Mouse (Mus musculus): Measurements from ENCODE around the gene Rab22a. TPM values are rescaled to one million over a fixed set of nuclear protein-coding genes. Genes with fewer than 3 reads are reported as not detected.

Gene Rab22a
- polyA plus RNA-seq, 1 experiment from 2014 or later: 39.3 TPM

DNA sequence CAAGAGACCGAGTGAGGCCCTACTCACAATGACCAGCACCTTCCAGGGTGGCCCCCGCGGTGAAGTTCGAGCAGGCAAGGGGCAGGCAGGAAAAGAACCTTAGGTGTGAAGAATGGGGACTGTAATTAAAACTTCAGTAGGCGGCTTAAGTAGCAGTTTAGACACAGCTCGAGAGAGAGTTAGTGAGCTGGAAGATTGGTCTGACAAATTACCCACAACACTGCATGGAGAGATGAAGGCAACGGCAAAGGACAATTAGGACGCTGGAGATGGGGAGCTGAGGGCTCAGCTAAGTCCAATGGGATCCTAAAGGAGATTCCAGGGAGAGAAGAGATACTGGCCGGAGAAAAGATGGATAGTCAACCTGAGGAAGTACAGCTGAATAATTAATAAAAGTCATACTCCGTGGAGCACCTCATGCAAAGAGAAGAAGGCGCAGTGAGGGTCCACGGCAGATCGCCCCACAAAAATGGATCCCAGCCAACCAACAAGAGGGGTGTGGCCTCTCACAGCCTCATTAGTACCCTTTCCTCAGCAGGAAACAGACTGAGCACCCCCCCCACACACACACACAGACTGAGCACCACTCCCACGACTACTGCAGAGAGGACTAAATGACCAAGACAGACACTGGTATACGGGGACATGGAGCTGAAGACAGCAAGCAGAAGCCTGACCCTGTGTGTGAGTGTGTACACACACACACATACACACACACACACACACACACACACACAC, 17.1 kb upstream of the Rab22a start:
- ATAC-seq (ENCODE audit: insufficient number of reproducible peaks, low FRiP score): no peak
- Histone ChIP-seq H3K4me1 (replicated peaks) (peaks cover 9% of the 10 kb centered on the region), H3K4me3 (no peak overlapping the region), H3K9me3 (replicated peaks) (peaks cover under 1% of the 10 kb centered on the region; the same call in 1 of the 2 replicates), H3K27me3 (replicated peaks) (no peaks in the 10 kb centered on the region), H3K27ac (ENCODE audit: poor library complexity, severe bottlenecking) (no peak overlapping the region), H3K9ac (no peak overlapping the region), H3K4me2 (no peak overlapping the region), H3K36me3 (peaks cover 14% of the 10 kb centered on the region)
- 76% methylated on average over 15 of the region's 15 CpGs for WGBS

DNA sequence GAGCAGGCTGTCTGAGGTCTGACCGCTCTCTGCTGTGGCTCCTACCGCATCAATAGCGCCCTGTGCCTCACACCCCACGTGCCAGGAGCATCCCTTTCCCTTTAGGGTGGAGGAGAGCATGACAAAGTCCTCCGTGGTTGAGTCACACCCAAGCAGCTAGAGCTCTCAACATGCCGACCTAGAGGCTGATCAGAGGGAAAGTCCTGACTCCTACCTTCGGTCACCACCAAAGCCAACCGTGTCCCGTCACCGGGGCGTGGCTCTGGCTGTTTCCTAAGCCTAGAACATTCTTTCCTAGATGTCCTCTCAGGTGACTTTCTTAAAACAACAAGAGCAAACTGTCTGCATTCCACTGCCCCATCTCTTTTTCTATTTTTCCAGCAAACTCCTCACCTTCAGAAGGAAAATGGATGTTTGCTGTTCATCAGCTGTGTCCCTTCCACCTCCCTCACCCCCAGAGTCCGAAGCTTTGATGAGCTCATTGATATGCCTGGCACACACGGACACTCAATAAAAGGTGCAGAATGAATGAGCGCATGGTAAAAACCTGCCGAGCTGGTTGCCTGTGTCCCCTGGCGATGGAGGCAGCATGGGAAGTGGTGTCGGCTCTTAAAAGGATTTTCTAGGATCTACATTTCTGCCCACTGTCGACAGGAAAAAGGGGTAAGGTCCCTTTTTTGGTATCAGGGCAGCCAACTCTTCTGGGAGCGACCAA, 12.2 kb upstream of the Rab22a start:
- Histone ChIP-seq H3K4me2 (no peak overlapping the region), H3K4me3 (no peak overlapping the region), H3K27ac (ENCODE audit: poor library complexity, severe bottlenecking) (no peak overlapping the region), H3K36me3 (peaks cover 13% of the 10 kb centered on the region; the same call in 1 of the 2 replicates), H3K9ac (no peak overlapping the region), H3K27me3 (replicated peaks) (no peaks in the 10 kb centered on the region), H3K4me1 (replicated peaks) (peaks cover 2% of the 10 kb centered on the region; the same call in 1 of the 2 replicates), H3K9me3 (replicated peaks) (no peaks in the 10 kb centered on the region)
- 83% methylated on average over 19 of the region's 19 CpGs for WGBS
- ATAC-seq (ENCODE audit: insufficient number of reproducible peaks, low FRiP score): no peak

DNA sequence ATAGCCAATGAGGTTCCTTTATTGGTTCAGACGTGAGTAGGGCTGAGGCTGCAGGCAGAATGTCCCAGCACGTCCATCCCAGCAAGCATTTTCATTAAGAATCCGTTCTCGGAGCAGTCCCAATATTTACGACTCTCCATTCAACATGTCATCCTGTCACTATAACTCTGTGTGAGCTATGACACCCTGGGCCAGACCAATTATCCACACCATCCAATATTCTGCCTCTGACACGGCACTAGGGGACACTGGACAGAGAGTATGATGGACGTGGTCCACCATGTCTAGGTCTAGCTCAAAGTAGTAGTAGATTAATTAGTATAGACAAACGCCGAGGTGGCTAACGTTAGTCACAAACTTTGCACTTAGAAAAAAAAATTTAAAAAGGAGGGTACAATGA, 9.8 kb upstream of the Rab22a start:
- no peak overlapping the region for H3K9ac ChIP-seq
- no peak overlapping the region for H3K4me2 ChIP-seq
- peaks cover 11% of the 10 kb centered on the region; the same call in 1 of the 2 replicates for H3K36me3 ChIP-seq
- no peak for ATAC-seq (ENCODE audit: insufficient number of reproducible peaks, low FRiP score)
- no peaks in the 10 kb centered on the region for H3K9me3 ChIP-seq (replicated peaks)
- peaks cover 2% of the 10 kb centered on the region for H3K4me1 ChIP-seq (replicated peaks)
- H3K4me3 ChIP-seq: no peak overlapping the region
- no peaks in the 10 kb centered on the region for H3K27me3 ChIP-seq (replicated peaks)
- no peak overlapping the region for H3K27ac ChIP-seq (ENCODE audit: poor library complexity, severe bottlenecking)
- 78% methylated on average over 10 of the region's 10 CpGs for WGBS

DNA sequence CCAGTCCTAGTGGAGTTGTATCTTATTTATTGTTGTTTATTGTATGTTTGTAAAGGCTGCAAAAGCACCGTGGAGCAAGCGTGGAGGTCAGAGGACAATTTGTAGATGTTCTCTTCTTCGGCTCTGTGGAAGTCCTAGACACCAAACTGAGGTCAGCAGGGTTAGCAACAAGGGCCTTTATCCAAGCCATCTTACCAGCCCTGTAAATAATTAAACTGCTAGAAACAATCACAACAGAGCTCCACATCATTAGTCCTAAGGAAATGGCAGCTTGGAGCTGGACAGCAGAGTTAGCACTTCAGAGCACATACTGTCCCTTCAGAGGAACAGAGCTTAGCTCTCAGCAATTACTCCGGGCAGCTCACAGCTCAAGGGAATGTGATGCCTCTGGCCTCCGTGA, 6.0 kb upstream of the Rab22a start:
- H3K4me2 ChIP-seq: no peak overlapping the region
- peaks cover 17% of the 10 kb centered on the region for H3K4me1 ChIP-seq (replicated peaks)
- no peak overlapping the region for H3K27ac ChIP-seq (ENCODE audit: poor library complexity, severe bottlenecking)
- H3K36me3 ChIP-seq: peaks cover 6% of the 10 kb centered on the region; the same call in 1 of the 2 replicates
- no peak for ATAC-seq (ENCODE audit: insufficient number of reproducible peaks, low FRiP score)
- 85% methylated on average over 5 of the region's 5 CpGs for WGBS
- no peak overlapping the region for H3K4me3 ChIP-seq
- no peak overlapping the region for H3K9ac ChIP-seq
- no peaks in the 10 kb centered on the region for H3K27me3 ChIP-seq (replicated peaks)
- no peaks in the 10 kb centered on the region for H3K9me3 ChIP-seq (replicated peaks)

DNA sequence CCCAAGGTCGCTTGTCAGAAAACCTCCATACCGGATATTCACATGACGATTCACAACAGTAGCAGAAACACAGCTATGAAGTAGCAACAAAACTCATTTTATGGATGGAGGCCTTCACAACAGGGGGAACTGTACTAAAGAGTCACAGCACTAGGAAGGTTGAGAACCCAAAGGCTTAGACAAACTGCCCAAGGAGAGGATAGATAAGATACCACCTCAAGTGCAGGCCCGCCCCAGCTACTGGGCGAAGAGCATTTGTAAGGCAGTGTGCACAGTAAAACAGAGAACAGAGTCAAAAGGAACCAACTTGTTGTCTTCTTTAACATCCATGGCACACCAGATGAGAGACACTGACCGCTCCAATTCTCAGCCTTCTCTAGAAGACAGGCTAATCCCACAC, 1.8 kb upstream of the Rab22a start:
- ATAC-seq (ENCODE audit: insufficient number of reproducible peaks, low FRiP score): no peak
- Histone ChIP-seq H3K27ac (ENCODE audit: poor library complexity, severe bottlenecking) (no peak overlapping the region), H3K36me3 (peaks cover 16% of the 10 kb centered on the region), H3K4me2 (0 out of 2 replicates have a peak overlapping the region, but pooled peaks have one; percentile 75), H3K9ac (no peak overlapping the region), H3K4me1 (replicated peaks) (peaks cover 26% of the 10 kb centered on the region), H3K4me3 (no peak overlapping the region), H3K27me3 (replicated peaks) (no peaks in the 10 kb centered on the region), H3K9me3 (replicated peaks) (no peaks in the 10 kb centered on the region)
- WGBS: 62% methylated on average over 6 of the region's 6 CpGs

DNA sequence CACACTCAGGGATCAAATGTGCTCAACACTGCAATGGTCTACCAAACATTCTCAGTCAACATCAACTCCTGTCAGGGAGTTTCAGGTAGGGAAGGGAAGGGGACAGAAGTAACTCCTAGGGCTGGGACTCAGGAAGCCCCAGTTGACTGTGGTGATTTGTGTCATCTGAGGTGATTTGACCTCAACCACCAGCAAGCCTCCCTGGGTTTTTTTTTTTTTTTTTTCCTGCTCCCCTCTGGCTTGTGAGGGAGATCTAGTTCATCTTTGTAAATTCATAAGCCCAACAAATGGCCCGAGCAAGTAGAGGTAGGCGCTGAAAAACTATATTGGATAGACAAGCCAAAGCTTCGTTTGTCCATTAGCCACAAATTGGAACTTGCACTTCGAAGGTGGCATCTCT, 1.0 kb upstream of the Rab22a start:
- H3K27ac ChIP-seq (ENCODE audit: poor library complexity, severe bottlenecking): no peak overlapping the region

DNA sequence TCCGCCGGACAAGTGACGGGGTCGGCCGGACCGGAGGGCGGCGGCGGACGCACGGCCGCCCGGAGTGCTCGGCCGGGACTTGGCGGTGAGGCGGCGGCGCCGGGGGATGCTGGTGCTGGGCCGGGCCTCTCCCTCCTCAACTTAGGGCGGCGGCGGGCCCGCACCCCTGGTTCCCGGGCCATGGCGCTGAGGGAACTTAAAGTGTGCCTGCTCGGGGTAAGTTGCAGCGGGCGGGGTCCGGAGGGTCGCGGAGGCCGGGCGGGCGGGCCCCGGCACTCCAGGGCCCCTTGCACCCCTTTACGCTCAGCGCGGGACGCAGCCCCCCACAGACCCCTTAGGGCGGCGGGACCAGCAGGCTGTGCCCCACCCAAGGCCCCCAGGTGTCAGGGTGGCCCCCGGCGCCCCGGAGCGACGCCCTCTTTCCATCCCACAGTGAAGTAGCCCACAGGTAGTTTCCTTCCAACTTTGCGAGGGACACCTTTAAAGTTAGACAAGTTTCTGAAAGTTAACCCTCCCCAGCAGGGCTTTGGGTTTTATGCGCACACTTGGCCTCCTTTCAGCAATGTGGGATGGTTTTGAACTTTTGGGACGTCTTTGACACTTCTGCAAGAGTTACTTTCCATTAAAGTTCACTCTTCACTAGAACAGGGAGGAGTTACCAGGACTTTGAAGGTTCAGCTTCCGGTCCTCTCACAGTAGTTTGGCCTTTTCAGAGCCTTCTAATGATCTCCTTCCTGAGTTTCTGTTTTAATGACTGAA, 545 bp downstream of the Rab22a start:
- Histone ChIP-seq H3K4me1 (replicated peaks) (peaks cover 41% of the 10 kb centered on the region), H3K4me2 (peak overlapping the region; percentile 76), H3K27me3 (replicated peaks) (no peaks in the 10 kb centered on the region), H3K4me3 (peak overlapping the region; percentile 80), H3K9me3 (replicated peaks) (no peaks in the 10 kb centered on the region), H3K27ac (ENCODE audit: poor library complexity, severe bottlenecking) (peak overlapping the region; percentile 12; the same call in 1 of the 2 replicates), H3K36me3 (peaks cover 40% of the 10 kb centered on the region), H3K9ac (peak overlapping the region; percentile 93)
- WGBS: 1% methylated on average over 50 of the region's 52 CpGs
- ATAC-seq (ENCODE audit: insufficient number of reproducible peaks, low FRiP score): no peak; the same call in 1 of the 2 replicates

More for the DNA sequence above, 1.0 kb upstream of the Rab22a start:
- Histone ChIP-seq H3K4me3 (peak overlapping the region; percentile 80), H3K36me3 (peaks cover 24% of the 10 kb centered on the region), H3K9ac (peak overlapping the region; percentile 74; the same call in 1 of the 2 replicates), H3K9me3 (replicated peaks) (no peaks in the 10 kb centered on the region), H3K27me3 (replicated peaks) (no peaks in the 10 kb centered on the region), H3K4me2 (peak overlapping the region; percentile 75), H3K4me1 (replicated peaks) (peaks cover 29% of the 10 kb centered on the region)
- ATAC-seq (ENCODE audit: insufficient number of reproducible peaks, low FRiP score): no peak
- 84% methylated on average over 4 of the region's 4 CpGs for WGBS

DNA sequence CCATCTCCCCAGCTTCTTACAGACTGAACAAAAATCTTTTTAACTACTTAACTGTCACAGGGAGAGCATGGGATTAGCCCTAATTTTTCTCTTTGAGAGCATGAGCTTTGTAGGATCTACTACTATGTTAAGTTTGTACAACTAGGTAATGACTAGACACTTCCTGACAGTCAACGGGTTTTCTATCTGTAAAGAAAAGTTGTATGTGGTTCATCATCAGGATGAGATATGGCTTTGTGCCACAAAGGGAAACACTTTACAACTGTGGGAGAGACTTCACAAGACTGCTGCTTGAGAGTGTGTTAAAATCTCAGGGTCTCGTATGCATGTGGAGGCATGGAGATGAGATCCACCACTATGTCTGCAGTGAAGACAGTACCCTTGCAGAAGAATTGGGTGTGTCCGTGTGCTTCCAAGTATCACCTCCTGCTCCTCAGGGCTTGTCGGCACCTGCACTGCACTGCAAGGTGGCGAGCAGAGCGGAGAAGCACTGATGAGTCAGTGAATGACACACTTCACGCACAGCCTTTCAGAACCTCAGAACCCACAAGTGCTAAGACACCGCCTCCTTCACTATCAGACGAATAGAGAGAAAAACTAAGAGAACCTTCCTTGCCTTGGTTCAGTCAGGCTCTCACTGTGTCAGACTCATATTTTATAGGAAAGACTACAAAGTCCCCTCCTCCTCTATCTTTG, 2.8 kb downstream of the Rab22a start:
- Histone ChIP-seq H3K4me3 (no peak overlapping the region), H3K36me3 (peaks cover 59% of the 10 kb centered on the region), H3K27ac (ENCODE audit: poor library complexity, severe bottlenecking) (no peak overlapping the region), H3K9ac (no peak overlapping the region), H3K9me3 (replicated peaks) (no peaks in the 10 kb centered on the region), H3K4me1 (replicated peaks) (peaks cover 40% of the 10 kb centered on the region), H3K27me3 (replicated peaks) (no peaks in the 10 kb centered on the region), H3K4me2 (no peak overlapping the region)
- WGBS: 79% methylated on average over 9 of the region's 9 CpGs
- ATAC-seq (ENCODE audit: insufficient number of reproducible peaks, low FRiP score): no peak

DNA sequence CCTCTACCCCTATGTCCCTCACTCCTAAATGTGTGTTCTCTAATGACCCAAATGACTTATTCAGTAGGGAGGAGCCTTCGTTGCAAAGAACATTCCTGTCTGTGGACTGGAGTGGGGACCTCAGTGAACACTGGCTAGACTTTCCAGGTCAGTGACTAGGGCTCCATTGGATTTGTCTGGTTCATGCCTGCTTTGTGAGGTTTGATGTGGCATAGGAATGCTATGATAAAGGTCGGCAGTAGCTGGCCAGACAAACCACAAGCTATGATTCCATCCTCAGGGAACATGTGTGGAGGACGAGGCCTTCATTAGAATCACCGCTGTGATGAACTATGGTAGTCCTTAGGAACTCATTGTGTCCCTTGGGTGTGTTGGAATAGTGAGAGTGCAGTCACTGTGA, 5.2 kb downstream of the Rab22a start:
- Histone ChIP-seq H3K9me3 (replicated peaks) (no peaks in the 10 kb centered on the region), H3K4me3 (no peak overlapping the region), H3K27ac (ENCODE audit: poor library complexity, severe bottlenecking) (no peak overlapping the region), H3K9ac (no peak overlapping the region), H3K27me3 (replicated peaks) (no peaks in the 10 kb centered on the region), H3K4me1 (replicated peaks) (peaks cover 33% of the 10 kb centered on the region), H3K36me3 (peaks cover 62% of the 10 kb centered on the region), H3K4me2 (no peak overlapping the region)
- no peak for ATAC-seq (ENCODE audit: insufficient number of reproducible peaks, low FRiP score)
- WGBS: 94% methylated on average over 4 of the region's 4 CpGs

DNA sequence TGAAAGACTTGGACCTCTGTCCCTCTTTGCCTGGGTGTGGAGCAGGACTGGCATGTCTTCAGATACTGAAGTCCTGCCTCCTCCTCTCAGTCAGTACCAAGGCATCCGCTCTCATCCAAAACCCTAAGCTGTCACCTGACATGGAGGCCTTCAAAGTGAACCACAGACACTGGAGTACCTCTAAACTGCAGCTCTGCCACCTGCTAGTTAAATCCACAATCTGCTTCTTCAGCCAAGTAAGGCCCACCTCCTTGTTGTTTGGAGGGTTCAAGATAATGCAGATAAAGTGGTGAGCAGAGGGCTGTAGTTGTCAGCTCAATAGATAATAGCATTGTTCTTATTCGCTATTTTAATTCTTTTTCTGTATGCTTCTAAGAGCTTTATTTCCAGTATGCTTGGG, 5.7 kb downstream of the Rab22a start:
- no peak overlapping the region for H3K4me3 ChIP-seq
- no peaks in the 10 kb centered on the region for H3K27me3 ChIP-seq (replicated peaks)
- no peak overlapping the region for H3K4me2 ChIP-seq
- H3K9me3 ChIP-seq (replicated peaks): no peaks in the 10 kb centered on the region
- H3K4me1 ChIP-seq (replicated peaks): peaks cover 38% of the 10 kb centered on the region
- peaks cover 62% of the 10 kb centered on the region for H3K36me3 ChIP-seq
- H3K9ac ChIP-seq: no peak overlapping the region
- 71% methylated on average over 2 of the region's 2 CpGs for WGBS
- no peak overlapping the region for H3K27ac ChIP-seq (ENCODE audit: poor library complexity, severe bottlenecking)
- no peak for ATAC-seq (ENCODE audit: insufficient number of reproducible peaks, low FRiP score)
